Mouse (Mus musculus): ENCODE measurements at regions not wholly inside any gene's neighbourhood (a gene's known extent, or its start where the extent isn't known, plus 50 kb on each side); places are given as distances from the start of the nearest gene placed in this dataset.

DNA sequence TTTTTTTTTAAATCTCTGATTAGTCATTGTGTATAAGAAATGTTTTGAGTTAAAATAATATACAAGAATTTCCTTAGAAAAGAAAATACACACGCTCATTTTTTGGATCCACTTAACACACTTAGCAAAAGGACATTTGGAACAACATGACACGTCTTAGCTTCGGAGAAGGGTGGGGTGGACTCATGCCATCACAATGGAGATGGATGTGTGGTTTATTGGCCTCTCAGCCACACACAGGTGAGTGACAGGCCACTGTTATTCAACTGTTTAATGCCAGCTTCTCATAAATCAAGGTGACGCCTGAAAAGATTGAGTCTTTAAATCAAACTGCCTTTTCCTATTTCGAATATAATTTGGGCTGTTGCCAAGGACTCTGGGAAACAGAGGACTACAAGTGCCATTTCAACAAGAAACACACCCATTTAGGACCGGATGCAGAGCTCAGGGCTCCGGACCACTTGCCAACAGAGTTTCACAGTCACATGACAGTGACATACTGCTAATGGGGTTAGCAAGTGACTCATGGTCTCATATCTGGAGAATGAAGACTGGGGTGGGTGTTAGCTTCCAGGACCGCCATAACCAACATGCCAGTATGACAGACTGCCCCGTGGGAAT is 71.5 kb upstream of the Cldn5 start:
- WGBS, result 63% methylated on average over 9 of the region's 9 CpGs
- Histone ChIP-seq H3K27me3 (ENCODE audit: control insufficient read depth, insufficient read depth, low read length) (no peaks in the 10 kb centered on the region), H3K4me1 (ENCODE audit: control insufficient read depth, insufficient read depth, low read length) (no peaks in the 10 kb centered on the region), H3K27ac (ENCODE audit: insufficient read depth, low read length) (no peak overlapping the region), H3K4me3 (replicated peaks; ENCODE audit: insufficient read depth, low read depth, low read length) (no peak overlapping the region)
- no peak for TF ChIP-seq CTCF (IDR thresholded peaks at IDR 0.05; ENCODE audit: borderline replicate concordance, insufficient read depth, low read depth, low read length)
- no peak for TF ChIP-seq POLR2A (IDR thresholded peaks at IDR 0.05; ENCODE audit: borderline replicate concordance, insufficient read depth, low read length)
- no peak for DNase-seq

DNA sequence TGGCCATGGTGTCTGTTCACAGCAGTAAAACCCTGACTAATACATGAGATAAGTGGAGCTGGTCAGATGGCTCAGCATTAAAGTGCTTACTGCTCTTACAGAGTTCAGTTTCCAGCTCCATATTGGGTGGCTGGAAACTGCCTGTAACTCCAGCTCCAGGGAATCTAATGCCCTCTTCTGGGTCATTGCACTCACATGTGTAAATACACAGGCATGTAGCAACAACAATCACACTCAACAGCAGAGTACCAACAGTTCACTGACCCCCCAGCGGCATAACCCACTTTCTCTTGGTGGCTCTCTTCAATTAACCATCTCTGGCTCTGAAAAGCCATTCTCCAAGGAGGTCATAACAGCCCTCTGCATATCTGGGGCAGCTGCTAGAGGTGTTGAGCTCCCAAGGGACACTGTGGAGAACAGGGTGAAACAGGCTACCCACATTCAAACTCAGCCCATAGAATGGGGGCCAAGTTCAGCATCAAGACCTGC is 65.0 kb upstream of the Cldn5 start:
- TF ChIP-seq CTCF (IDR thresholded peaks at IDR 0.05; ENCODE audit: borderline replicate concordance, insufficient read depth, low read depth, low read length) (no peak), POLR2A (IDR thresholded peaks at IDR 0.05; ENCODE audit: borderline replicate concordance, insufficient read depth, low read length) (no peak)
- Histone ChIP-seq H3K4me3 (replicated peaks; ENCODE audit: insufficient read depth, low read depth, low read length) (no peak overlapping the region), H3K27ac (ENCODE audit: insufficient read depth, low read length) (no peak overlapping the region), H3K4me1 (ENCODE audit: control insufficient read depth, insufficient read depth, low read length) (no peaks in the 10 kb centered on the region), H3K27me3 (ENCODE audit: control insufficient read depth, insufficient read depth, low read length) (no peaks in the 10 kb centered on the region)
- 80% methylated on average over 1 of the region's 1 CpGs for WGBS
- no peak for DNase-seq

- WGBS, result 82% methylated on average over 5 of the region's 5 CpGs
- H3K27ac ChIP-seq (ENCODE audit: insufficient read depth, low read length), result no peak overlapping the region
- H3K4me1 ChIP-seq (ENCODE audit: control insufficient read depth, insufficient read depth, low read length), result no peaks in the 10 kb centered on the region
- no peak overlapping the region for H3K4me3 ChIP-seq (replicated peaks; ENCODE audit: insufficient read depth, low read depth, low read length)
- H3K27me3 ChIP-seq (ENCODE audit: control insufficient read depth, insufficient read depth, low read length), result no peaks in the 10 kb centered on the region
- no peak for DNase-seq
- no peak for TF ChIP-seq CTCF (IDR thresholded peaks at IDR 0.05; ENCODE audit: borderline replicate concordance, insufficient read depth, low read depth, low read length)
- no peak for TF ChIP-seq POLR2A (IDR thresholded peaks at IDR 0.05; ENCODE audit: borderline replicate concordance, insufficient read depth, low read length)
Measured at GRCm38 (mm10) chr16:18713017-18713416, 63.6 kb upstream of the Cldn5 start.

GRCm38 (mm10) chr16:18715381-18715780 is 61.3 kb upstream of the Cldn5 start:
- H3K4me1 ChIP-seq (ENCODE audit: control insufficient read depth, insufficient read depth, low read length), result no peaks in the 10 kb centered on the region
- H3K27ac ChIP-seq (ENCODE audit: insufficient read depth, low read length), result no peak overlapping the region
- DNase-seq, result no peak
- TF ChIP-seq CTCF (IDR thresholded peaks at IDR 0.05; ENCODE audit: borderline replicate concordance, insufficient read depth, low read depth, low read length) (no peak), POLR2A (IDR thresholded peaks at IDR 0.05; ENCODE audit: borderline replicate concordance, insufficient read depth, low read length) (no peak)
- H3K4me3 ChIP-seq (replicated peaks; ENCODE audit: insufficient read depth, low read depth, low read length), result no peak overlapping the region
- H3K27me3 ChIP-seq (ENCODE audit: control insufficient read depth, insufficient read depth, low read length), result no peaks in the 10 kb centered on the region
- 79% methylated on average over 3 of the region's 3 CpGs for WGBS

DNA sequence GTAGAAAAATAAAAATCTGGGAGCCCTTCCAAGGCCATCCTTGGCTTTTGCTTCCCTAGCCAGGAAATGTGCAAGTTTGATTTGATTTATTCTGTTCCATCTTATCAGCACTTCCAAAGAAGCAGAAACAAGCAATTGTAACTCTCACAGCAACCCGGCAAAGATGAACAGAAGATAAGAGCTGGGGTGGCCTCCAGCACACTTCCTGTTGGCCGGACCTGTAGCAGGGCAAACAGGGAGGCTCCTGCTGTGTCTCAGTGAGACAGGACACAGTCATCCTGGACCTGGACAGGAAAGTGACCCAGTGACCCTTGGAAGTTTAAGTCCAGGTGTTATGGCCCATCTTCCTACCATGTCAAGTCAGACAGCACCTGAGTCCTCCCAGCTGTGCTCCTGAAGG is 58.6 kb upstream of the Cldn5 start:
- TF ChIP-seq POLR2A (IDR thresholded peaks at IDR 0.05; ENCODE audit: borderline replicate concordance, insufficient read depth, low read length) (no peak), CTCF (IDR thresholded peaks at IDR 0.05; ENCODE audit: borderline replicate concordance, insufficient read depth, low read depth, low read length) (no peak)
- DNase-seq, result no peak
- Histone ChIP-seq H3K27me3 (ENCODE audit: control insufficient read depth, insufficient read depth, low read length) (no peaks in the 10 kb centered on the region), H3K27ac (ENCODE audit: insufficient read depth, low read length) (no peak overlapping the region), H3K4me3 (replicated peaks; ENCODE audit: insufficient read depth, low read depth, low read length) (no peak overlapping the region), H3K4me1 (ENCODE audit: control insufficient read depth, insufficient read depth, low read length) (no peaks in the 10 kb centered on the region)
- WGBS, result 64% methylated on average over 2 of the region's 2 CpGs

- H3K27ac ChIP-seq (ENCODE audit: insufficient read depth, low read length), result no peak overlapping the region
- whole genome bisulfite sequencing, result 74% methylated on average over 13 of the region's 13 CpGs
Measured at GRCm38 (mm10) chr16:18720433-18721233, 56.0 kb upstream of the Cldn5 start.

DNA sequence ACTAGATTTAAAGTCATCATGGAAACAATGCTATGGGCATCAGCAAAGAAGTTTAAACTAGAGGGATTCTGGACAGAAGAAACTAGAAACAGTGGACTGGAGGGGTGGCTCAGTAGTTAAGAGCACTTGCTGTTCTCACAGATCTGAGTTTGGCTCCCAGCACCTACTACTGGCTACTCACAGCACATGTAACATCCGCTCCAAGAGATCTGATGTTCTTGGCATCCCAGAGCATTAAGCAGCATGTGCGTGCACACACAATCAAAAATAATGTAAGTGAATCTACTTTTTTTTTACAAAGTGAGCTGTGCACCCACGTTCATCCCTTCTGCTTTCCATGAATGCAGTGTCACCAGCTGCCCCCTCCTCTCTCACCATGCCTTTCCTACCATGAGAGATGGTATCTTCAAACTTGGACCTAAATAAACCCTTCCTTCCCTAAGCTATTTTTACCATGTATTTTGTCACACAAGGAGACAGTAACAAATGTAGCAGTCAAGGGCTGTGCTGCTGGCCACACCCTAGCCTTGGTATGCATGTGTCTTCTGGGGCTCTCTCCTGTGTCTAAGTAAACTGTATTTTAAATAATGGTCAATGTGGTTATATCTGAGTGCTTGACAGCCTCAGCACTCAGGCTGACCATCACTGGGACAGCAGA is 53.3 kb upstream of the Cldn5 start:
- WGBS, result 63% methylated on average over 3 of the region's 3 CpGs
- TF ChIP-seq POLR2A (IDR thresholded peaks at IDR 0.05; ENCODE audit: borderline replicate concordance, insufficient read depth, low read length) (no peak), CTCF (IDR thresholded peaks at IDR 0.05; ENCODE audit: borderline replicate concordance, insufficient read depth, low read depth, low read length) (no peak)
- DNase-seq, result no peak
- no peaks in the 10 kb centered on the region for H3K27me3 ChIP-seq (ENCODE audit: control insufficient read depth, insufficient read depth, low read length)
- no peak overlapping the region for H3K27ac ChIP-seq (ENCODE audit: insufficient read depth, low read length)
- H3K4me3 ChIP-seq (replicated peaks; ENCODE audit: insufficient read depth, low read depth, low read length), result no peak overlapping the region
- H3K4me1 ChIP-seq (ENCODE audit: control insufficient read depth, insufficient read depth, low read length), result no peaks in the 10 kb centered on the region; the same call in 1 of the 2 replicates

More at GRCm38 (mm10) chr16:18720433-18721233, 56.0 kb upstream of the Cldn5 start:
- no peaks in the 10 kb centered on the region for H3K27me3 ChIP-seq (ENCODE audit: control insufficient read depth, insufficient read depth, low read length)
- no peak overlapping the region for H3K4me3 ChIP-seq (replicated peaks; ENCODE audit: insufficient read depth, low read depth, low read length)
- no peak for DNase-seq
- H3K4me1 ChIP-seq (ENCODE audit: control insufficient read depth, insufficient read depth, low read length), result no peaks in the 10 kb centered on the region; the same call in 1 of the 2 replicates
- TF ChIP-seq POLR2A (IDR thresholded peaks at IDR 0.05; ENCODE audit: borderline replicate concordance, insufficient read depth, low read length) (no peak), CTCF (IDR thresholded peaks at IDR 0.05; ENCODE audit: borderline replicate concordance, insufficient read depth, low read depth, low read length) (no peak)

Measured in cerebellum, adult 2 months (tissue).